Mouse (Mus musculus) granulocyte monocyte progenitor cell, adult 5-6 weeks (primary cell): ENCODE data around the gene Ell. TPM values are rescaled to one million over a fixed set of nuclear protein-coding genes. Genes with fewer than 3 reads are reported as not detected.
"Not testable (repeated sequence)": the region's sequence is repeated elsewhere in the genome, so short reads cannot be mapped to it uniquely, and the experiment has no call there.

Experiments used
- ATAC-seq: replicated peaks from 2 replicates; pipeline ENCODE4 v1.8.0; 2016; ENCODE audit warnings: mild to moderate bottlenecking, moderate TSS enrichment, inconsistent platforms; ENCODE audit not compliant: poor library complexity, severe bottlenecking
- total RNA-seq, 2 experiments: library from RNA; stranded (forward) in 1 of 2; stranded (reverse) in 1 of 2; fragments of 200-712, 200-1000 nt in 1 of 2; fragments of >200 nt in 1 of 2; fragmentation: Nextera tagmentation in 1 of 2; gene quantifications; 2 replicates each; pipeline ENCODE4 v1.2.3; 2014 to 2017

Gene Ell
- total RNA-seq, 2 experiments from 2014 or later: 5.5 to 11.7 TPM

DNA sequence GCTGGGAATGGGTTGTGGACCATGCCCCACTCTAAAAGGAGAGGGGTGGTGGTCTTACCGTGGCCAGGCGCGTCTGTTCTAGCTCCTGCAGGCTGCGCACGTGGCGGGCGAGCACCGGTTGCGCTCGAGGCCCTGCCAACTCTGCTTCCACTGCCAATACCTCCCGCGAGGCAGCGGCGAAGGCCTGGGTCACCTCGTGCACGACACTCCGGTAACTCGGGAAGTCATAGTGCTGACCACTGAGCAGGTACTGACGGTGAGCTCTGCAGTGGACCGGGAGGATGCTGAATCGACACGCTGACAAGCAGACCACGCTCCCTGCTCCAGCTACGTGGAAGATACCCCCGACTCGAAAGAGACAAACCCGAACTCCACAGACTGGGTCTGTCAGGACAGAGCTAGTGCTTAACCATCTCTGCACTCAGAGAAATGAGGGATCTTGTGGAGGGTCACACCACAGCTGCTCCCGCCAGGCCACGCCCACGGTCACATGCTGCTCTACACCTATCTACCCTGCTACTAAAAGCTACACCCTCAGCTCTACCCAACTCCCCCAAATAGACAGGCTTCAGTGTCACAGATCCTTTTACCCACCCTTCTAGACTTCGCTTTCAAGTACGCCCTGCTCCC lies 33.4 kb upstream of the Ell start:
- ATAC-seq: peak; percentile 7; the same call in 1 of the 2 replicates

DNA sequence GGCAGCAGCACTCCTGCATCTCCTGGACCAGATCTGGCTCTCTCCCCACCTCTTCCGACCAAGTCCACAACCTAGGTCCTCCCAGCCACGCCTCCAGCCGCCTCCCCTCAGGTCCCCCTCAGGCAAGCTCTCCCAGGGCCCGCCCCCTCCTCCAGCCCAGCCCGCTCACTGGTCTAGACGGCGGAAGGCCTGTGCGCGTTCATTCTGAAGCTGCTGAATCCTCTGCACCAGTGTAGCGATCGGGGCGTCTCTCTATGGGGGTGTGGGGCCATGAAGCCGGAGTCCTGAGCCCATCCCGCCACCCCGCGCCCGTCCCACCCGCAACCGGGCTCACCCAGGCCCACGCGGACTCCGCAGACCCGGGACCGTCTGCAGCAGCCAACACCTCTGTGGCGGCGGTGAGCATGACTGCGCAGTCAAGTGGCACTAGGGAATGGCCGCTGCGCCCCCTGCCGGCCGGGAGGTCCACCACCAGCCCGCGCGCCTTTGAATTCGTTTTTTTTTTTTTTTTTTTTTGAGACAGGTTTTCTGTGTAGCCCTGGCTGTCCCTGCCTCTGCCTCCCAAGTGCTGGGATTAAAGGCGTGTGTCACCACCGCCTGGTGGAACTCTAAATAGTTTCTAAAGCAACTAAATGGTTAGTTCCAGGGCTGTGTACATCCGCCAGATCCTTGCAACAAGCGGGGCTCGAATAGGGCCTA lies 32.8 kb upstream of the Ell start, which contains the start of gene Rex1bd:
Gene Rex1bd (minus strand): TSS at position 425 of the 699 bp plus-strand sequence.
- ATAC-seq: peak; percentile 67

DNA sequence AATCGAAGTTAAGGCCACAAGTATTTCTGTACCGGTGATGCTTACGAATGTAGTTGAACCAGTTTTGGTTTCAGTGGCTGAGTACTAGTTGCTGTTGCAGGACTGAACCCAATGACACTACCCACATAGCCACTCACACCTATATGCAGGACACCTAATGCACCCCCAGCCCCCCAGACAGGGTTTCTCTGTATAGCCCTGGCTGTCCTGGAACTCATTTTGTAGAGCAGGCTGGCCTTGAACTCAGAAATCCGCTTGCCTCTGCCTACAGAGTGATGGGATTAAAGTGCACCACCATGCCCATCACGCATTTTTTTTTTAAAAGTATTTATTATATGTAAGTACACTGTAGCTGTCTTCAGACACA lies 32.2 kb upstream of the Ell start:
- ATAC-seq: no peak

DNA sequence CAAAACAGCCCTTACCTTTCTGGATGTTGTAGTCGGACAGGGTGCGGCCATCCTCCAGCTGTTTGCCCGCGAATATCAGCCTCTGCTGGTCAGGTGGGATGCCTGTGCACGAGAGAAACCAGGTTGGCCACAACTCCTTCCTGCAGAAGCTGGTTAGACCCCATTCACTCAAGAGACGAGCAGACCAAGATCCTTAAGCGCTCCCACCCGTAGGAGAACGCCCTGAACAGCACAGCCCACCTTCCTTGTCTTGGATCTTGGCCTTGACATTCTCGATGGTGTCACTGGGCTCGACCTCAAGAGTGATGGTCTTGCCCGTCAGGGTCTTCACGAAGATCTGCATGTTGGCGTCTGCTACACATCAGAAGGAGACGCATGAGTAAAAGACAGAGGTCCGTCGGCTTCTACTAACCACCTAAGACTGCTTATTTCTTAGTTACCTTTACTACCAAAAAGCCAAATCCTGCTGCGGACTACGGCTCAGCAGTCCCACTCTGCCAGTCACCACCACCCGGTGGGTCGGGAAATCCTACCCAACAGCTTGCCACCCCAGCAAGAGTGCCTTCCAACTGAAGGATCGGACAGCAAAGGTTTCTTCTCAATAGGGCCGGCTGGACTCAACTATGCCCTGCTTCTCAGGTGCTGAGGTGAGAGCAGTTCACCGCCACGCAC lies 29.8 kb upstream of the Ell start:
- ATAC-seq: no peak

DNA sequence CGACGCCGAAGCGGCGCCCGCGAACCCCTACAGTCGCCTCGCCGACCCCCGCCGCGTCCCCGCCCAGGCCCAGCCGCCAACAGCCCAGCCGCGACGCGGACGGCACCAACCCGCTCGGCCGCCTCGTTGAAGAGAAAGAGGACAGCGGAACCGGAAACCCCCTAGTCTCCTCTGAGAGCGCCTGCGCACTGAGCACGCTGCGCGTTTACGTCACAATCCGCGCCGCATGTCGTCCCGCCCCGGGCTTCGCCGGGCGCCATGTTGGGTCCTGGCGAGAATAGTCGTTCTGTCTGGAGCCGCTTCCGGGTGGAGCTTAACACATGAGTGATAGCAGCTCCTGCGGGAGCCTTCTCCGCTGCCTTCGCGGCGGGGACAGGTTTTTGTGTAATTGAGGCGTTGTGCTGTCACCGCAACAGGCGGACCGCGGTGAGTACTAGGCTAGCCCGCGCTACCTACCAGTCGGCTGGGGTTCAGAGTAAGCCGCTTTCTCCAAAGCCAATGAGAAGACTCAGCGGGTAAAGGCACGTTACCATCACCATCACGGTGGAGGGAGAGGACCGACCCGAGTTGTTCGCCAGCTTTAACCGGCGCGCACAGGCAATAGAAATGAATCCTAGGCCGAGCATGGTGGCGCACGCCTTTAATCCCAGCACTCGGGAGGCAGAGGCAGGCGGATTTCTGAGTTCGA lies 28.9 kb upstream of the Ell start, which contains the start of gene Uba52:
Gene Uba52 (minus strand): TSS at position 574 of the 688 bp plus-strand sequence.
- peak; percentile 74 for ATAC-seq

DNA sequence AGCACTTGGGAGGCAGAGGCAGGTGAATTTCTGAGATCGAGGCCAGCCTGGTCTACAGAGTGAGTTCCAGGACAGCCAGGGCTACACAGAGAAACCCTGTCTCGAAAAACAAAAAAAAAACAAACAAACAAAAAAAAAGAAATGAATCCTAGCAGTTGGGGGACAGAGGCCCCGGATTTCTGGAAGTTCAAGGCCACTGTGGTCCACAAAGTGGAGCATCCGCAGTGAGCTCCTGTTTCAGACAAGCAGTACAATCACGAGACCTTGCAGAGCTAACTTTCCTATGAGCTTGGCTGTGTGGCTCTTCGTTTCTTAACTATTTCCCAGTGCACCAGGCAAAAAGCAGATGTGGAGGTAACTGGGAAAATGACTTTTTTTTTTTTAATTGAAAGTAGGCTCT lies 28.1 kb upstream of the Ell start:
- not testable (repeated sequence) for ATAC-seq

DNA sequence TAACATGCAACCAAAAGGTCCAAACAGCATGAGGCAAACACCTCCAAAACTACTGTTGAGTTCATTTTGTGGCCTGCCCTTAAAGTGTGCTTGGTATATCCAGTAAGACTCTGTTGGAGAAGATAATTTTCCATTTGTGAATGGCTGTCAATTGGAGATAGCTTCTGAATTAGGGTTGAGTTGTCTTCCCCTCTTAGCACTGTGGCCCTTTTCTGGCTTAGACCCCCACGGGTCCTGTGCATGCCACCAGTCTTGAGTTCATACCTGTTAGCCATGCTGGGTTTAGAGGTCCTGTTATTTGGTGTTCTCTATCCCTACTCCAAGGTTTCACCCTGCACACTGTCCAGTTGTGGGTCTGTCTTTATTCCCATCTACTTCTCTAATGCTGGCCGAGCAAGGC lies 27.5 kb upstream of the Ell start:
- no peak for ATAC-seq

DNA sequence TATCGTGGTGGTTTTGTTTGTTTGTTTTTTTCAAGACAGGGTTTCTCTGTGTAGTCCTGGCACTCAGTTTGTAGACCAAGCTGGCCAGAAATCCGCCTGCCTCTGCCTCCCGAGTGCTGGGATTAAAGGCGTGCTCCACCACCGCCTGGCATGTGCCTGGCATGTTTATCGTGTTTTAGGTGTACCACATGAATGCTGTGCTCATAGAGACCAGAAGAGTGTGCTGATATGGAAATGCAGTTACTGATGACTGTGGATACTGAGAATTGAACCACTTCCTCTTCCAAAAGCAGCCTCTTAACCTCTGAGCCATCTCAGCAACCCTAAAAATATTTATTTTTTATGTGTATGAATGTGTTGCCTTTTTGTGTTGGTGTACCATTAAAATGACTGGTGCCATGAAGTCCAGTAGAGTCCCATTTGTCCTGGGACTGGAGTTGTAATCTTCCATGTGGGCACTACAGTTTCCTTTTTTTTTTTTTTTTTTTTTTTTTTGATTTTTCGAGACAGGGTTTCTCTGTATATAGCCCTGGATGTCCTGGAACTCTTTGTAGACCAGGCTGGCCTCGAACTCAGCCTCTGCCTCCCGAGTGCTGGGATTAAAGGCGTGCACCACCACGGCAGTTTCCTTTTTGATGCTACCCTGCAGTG lies 26.9 kb upstream of the Ell start:
- 0 out of 2 replicates have a peak, but pooled peaks have one; percentile 33 for ATAC-seq

DNA sequence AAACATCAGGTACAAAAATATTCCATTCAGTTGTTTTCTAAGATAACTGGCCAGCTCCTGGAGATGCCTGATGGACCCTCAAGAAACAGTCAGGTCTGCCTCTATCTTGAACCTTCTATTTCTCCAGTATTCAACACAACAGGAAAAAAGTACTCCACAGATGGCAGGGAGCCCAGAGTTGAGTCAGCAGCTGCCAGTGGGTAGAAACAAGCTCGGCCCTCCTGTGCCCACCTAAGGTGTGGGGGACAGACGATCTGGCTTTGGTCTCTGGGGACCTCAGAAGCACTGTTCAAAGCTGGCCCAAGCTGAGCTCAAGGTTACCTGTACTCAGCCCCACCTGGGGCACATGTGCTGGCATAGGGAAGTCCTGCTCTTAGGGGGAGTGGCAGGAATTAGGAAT lies 25.8 kb upstream of the Ell start:
- no peak for ATAC-seq

DNA sequence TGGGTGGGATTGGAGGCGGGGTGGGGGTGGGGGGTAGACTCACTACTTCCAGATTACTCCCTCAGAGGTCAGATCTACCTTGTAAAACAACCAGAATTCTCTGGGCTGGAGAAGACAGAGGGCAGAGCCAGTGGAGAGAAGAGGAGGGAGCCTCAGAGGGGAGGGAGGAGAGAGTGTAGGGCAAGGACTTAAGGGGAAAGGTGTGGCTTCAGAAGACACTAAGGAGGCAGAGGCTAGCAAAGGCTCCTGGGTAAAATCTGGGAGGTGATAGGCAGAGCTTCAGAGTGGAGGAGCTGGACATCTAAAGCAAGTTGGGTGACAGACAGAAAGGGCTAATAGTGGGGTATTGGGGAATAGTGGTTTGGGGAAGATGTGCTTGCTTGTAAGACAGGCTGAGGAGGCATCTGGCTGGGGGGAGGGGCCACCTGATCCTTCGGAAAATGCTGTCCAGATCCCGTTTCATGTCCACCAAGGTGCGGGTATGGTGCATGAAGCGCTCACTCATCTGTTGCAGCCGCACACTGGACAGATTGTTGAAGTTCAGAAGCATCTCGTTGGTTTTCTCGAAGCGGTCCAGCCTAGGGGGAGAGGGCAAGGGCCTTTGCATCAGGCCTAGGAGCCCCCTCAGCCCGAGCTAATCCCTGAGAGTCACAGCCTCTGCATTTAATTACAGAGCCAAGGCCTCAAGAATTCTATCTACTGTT lies 21.2 kb upstream of the Ell start:
- no peak for ATAC-seq

DNA sequence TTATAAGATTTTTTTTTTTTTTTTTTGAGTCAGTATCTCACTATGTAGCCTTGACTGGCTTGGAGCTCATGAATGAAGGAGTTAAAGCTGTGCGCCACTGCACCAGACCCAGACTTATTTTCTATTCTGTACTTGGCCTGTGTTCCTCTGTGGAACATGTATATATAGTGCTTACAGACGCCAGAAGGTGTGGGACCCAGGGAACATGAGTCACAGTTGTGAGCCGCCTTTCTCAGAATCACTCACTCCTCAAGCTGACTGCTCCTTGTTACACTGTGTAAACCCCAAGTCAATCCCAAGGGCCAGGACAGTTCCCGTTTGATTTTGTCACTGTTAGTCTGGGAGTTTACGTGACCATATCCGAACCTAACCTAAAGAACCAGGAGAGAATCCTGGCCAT lies 20.2 kb upstream of the Ell start:
- ATAC-seq: no peak

DNA sequence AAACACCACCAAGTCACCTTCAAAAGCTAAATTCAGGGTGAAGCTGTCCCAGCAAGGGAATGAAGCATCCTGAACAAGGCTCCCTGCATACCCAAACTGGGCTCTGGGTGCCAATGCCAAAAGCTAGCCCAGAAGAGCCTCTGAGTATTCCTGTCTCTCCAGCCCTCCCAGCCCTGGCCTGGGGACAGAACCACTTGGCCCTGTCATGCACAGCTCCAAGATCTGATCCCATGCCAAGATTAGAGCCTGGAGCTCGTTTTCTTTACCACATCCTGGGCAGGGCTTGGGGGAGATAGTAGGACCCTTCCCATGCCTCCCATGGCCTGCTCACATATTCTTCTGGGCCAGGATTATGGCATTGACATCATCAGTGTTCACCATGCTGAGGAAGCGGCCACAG lies 19.7 kb upstream of the Ell start:
- ATAC-seq: no peak

DNA sequence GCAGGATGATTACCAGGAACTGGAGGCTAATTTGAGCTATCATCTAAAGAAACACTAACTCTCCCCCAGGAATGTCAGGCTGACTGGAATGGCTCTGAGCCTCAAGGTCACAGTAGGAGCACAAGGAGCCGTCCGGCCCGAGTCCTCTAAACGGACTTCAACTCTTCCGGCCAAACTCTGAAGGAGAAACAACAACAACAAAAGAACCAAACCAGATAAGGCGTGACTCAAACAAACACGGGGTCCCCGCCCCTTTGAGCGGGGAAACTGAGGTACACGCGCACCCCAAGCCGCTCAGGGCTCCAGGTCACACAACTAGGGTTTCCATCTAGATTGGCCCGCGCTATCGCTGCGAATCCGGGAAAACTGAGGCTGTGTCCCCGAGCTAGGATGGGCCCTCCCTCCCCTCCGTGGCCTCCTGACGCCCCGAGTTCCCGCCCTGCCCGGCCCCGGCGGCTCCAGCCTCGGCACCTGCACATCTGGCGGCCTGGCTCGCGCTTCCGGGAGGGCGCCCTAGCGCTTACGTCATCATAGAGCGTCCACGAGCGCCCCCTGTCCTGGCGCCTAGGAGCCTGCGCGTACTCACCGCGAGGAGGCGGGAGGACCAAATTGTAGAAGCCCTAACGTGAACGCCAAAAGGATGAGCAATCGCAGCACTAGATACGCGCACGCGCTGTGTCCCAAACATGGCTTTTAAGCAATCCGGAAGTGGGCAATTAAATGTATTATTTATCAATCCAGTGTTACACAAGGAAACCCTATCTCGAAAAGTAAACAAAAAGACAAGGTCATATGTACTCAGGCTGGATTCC lies 16.5 kb upstream of the Ell start:
- peak; percentile 89 for ATAC-seq

DNA sequence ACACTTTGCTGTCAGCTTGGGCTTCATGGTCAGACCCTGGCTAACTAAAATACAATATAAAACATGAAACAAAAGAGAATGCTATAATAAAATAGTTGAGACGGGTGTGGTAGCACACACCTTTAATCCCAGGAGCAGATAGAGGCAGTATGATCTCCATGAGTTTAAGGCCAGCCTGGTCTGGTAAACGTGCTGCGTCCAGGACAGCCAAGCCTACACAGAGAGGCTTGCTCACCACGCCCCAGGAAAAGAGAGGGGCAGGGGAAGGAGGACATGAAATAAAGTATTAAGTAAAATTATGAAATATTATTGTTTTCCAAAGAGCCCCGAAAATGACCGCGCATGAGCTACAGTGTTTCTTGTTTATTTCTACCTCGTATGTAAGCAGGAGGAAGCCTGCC lies 12.1 kb upstream of the Ell start:
- no peak for ATAC-seq

DNA sequence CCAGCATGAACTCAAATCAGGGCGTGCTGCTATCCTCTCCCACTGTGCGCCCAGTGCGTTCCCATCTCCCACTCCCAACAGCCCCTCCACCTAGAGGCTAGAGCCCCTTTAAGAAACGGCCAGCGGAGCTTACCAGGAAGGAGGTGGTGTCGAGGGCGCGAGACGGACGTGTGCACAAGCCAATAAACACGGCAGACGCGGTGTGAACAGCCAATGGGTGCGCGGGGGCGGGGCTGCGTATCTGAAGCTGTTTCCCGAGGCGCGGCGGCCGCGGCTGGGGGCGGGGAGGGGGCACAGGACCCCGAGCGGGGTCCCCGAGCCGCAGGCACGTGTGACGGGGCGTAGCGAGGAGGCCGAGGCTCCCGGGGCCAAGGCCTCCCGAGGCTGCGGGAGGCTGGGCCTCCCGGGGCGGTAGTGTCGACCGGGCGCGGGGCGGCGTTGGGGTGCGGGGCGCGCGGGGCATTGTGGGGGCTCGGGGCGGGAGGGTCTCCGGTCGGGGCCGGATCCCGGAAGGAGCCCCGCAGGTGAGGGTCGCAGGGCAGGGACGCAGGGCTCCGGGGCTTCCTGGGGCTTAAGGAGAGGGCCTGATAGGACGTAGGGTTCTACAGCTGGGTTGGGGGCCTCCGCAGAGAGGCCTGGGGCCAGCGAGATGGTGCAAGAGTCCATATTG lies 11.6 kb upstream of the Ell start, which contains the start of the genes Fkbp8 and Kxd1:
Gene Fkbp8 (plus strand): TSS at position 213 of the 670 bp plus-strand sequence.
Gene Kxd1 (minus strand): TSS at position 445 of the 670 bp plus-strand sequence.
- peak; percentile 76 for ATAC-seq

DNA sequence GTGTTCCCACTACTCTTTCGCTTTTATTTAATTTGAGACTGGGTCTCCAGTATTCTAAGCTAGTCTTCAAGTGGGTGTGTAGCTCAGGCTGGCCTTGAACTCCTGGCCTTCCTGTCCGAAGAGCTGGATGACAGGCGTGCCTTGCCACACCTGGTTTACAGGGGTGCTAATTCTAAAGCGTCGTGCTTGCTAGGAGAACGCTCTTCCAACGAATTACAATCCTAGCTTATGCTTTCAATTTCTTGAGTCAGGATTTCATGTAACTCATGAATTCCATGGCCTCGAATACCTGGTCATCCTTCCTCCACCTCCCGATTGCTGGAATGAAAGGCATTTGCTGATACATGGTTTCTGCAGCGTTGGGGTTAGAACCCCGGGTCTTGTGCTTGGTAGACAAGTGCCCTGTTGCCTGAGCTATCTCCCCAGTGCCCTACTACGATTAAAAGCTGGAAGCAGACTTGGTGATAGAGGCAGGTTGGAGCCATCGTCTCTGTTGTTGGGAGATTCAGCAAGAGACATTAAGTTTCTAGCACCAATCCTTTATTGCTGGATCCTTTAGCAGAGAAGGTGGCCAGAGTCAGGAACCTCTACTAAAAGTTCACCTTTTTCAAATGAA lies 11.0 kb upstream of the Ell start:
- ATAC-seq: no peak

DNA sequence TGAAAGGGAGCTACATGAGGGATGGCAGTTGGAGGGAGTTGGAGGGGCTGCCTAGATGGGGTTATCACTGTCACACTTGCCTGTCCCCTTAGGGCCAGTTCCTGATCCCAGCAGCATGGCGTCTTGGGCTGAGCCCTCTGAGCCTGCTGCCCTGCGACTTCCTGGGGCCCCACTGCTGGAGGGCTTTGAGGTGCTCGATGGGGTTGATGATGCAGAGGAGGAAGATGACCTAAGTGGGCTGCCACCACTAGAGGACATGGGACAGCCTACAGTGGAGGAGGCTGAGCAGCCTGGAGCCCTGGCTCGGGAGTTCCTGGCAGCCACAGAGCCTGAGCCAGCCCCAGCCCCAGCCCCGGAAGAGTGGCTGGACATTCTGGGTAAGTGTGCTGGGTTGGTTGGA lies 10.0 kb upstream of the Ell start:
- peak; percentile 30; the same call in 1 of the 2 replicates for ATAC-seq

DNA sequence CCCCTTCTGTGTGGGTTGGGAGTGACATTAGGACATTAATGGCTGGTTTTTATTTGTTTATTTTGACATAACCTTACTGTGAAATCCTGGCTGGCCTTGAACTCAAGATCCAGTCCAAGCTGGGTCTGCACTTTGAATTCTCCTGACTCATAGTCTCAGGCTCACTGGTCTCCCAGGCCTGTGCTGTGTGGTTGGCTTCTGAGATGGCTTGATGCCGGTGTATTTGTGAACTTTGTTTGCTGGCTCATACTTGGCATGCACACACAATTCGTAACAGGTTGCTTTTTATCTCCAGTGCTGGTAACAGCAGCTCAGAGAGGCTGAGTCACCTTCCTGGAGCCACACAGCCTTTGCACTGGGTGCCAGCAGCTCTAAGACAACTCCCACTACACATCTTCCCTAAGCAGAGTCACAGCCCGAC lies 9.5 kb upstream of the Ell start:
- ATAC-seq: no peak
